Mouse (Mus musculus) right cerebral cortex, adult 2 months (tissue): Measurements from ENCODE around the gene Calm1.
"Not testable (repeated sequence)": the region's sequence is repeated elsewhere in the genome, so short reads cannot be mapped to it uniquely, and the experiment has no call there.

Source experiments
- DNase-seq, 2 experiments: peaks; one replicate each; pipeline ENCODE4 v3.0.0; 2021 to 2022; ENCODE audit warnings: low spot score in 2 of 2

Calm1 gene

DNA sequence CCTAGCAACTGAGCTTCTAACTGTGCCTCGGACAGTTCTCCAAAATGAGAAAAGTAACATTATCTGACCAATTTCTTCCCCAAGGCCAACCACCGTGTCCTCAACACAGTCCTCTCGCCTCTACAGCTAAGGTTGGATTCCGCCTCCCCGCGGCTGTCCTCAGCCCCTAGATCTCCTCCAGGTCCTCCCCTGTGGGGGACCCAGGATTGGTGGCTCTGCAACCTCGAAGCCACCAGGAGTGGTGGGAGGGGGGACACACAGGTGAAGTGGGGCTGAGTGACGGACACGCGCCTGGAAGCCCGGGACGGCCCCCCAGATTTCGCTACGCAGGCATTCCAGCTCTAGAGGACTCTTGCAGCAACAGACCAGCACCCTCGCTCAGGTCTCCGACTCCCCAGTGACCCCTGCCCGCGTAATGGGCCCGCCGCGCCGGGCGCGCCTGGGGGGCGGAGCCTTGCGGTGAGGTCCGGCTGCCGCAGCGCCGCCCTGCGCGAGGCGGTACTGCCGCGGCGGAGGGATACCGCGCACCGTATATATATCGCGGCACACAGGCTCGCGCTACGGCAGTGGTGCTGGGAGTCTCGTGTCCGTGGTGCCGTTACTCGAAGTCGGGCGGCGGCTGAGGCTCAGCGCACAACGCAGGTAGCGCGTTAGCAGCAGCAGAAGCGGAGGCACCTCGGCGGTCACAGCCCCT is at the start of gene Calm1:
Gene Calm1, plus strand, starts transcription at position 469 of the 694 bp plus-strand sequence.
- DNase-seq: peak; percentile 93 to 94

GRCm38 (mm10) chr12:100152466-100152865 is 46.8 kb upstream of the Calm1 start:
- DNase-seq: peak in 1 of 2 experiments; percentile 67

GRCm38 (mm10) chr12:100159261-100159975 is 39.8 kb upstream of the Calm1 start, which contains the start of gene Nrde2:
Gene Nrde2, minus strand, starts transcription at chr12:100159653.
- peak; percentile 91 to 97 for DNase-seq

DNA sequence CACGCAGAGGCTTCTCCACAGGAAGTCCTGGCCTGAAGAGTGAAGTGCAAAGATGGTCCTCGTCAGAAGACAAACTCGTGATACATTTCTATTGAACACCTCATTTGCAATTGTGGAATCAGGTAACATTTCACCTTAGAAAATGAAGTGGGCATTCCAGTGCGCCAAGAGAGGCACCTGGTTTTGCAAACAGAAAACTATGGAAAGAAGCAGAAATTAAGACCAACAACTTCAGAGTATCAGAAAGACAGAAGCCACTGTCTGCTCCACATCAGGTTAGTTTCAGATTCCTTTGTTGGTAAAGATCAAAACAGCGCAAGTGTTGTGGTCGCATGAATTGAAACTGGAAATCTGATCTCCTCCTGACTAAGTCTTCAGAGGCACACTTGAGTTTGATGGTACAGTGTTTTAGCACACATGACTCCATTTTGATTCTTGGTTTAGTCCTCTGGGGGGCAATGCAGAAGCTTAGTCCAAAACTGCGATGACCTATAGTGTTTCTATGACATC is 34.2 kb upstream of the Calm1 start:
- no peak for DNase-seq

DNA sequence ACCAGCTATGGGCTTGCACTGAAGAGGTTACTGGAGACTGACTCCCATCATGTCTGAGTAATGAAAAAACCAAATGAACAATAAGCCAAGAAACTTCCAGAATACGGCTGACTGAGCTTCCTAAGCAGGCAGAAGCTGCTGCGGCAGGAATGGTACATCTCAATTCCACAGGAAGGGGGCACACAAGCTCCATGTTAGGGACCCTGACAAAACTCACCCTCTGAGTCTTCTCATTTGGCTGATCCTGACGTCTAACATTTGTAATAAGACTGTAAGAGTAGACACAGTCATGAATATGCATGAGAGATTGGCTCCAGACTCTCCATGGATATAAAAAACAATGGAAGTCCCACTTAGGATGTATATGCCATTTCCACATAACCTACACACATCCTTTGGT is 33.1 kb upstream of the Calm1 start:
- peak; percentile 69 to 74 for DNase-seq

DNA sequence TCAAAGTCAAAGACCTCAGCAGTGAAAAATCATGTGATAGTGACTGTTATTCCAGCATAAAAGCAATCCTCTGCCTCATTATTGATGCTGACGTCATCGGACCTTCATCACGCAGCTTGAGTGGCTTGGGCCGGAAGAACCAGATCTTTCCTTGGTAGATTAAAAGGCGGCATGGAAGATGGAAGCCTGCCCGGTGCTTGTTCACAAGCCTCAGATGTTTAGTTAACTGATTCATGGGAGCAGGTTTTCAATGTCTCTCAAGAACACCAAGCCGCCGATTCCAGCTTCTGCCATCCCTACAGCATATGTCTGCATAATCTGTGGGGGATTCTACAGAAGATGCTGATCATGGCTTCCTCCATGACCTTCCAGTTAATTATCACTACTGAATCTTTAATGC is 32.3 kb upstream of the Calm1 start:
- peak in 1 of 2 experiments; percentile 36 for DNase-seq

DNA sequence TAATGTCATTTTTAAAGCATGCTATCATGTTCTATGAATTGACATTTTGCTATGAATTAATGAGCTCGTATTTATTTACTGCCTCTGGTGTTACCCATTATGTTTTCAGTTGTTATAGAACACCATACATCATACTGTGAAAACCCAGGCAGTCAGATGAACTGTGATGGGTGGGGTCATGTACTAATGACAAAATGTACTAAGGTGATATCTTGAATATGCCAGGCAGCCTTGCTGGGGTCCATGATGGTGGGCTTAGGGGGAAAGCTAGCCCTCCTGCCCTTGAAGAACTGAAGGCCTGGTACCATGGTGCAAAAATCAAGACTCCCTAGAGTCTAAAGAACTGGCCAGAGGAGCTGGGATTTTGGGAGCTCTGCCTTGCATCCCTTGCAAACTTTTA is 31.7 kb upstream of the Calm1 start:
- no peak for DNase-seq

GRCm38 (mm10) chr12:100167931-100168871 is 31.0 kb upstream of the Calm1 start:
- peak in 1 of 2 experiments; percentile 18 for DNase-seq

- DNase-seq: no peak
Measured at GRCm38 (mm10) chr12:100172481-100172880, 26.8 kb upstream of the Calm1 start.

DNA sequence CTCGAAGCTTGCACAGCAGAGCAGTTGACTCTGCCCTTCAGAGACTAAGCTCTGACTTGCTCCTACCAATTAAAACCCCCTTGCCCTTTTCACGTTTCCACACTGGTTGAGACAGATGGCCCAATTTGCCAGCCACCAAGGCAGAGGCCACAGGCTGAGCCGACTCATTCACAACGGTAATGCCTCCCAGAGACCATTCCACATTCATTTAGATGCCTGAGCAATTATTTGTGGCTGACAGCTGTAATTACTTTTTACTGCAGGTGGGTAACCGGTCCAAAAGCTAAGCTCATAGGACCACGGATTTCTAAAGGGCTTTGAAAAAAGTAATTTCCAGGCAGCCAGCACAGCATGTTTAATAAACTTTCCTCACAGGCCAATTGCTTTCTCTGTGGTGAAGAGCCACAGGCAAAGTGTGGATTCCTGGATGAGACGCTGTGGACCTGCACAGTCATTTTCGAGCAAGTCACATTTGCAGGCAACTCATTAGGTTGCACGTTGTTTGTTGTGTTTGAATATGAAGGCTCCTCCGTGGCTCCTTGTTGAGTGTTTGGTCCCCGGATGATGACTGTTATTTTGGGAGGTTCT is 22.7 kb upstream of the Calm1 start:
- no peak for DNase-seq

- DNase-seq: no peak
Measured at GRCm38 (mm10) chr12:100178898-100179440, 20.3 kb upstream of the Calm1 start.

DNA sequence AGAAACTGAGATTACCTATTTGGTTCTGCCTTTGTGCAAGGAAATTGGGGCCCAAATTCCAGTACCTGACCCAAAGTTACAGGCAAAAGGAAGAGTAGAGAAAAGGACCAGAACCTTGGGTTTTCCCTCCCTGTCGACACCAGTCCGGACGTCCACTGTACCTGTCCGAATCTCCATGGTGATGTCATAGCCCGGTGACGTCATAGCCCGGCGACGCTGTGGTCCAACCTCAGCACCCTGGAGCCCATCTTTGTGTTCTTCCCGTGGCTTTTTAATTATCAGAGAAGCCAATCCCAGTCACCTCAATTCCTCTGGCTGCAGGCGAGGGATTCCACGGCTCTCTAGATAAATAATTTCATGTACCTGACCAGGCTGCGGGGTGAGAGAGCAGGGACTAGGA is 18.4 kb upstream of the Calm1 start:
- no peak for DNase-seq

DNA sequence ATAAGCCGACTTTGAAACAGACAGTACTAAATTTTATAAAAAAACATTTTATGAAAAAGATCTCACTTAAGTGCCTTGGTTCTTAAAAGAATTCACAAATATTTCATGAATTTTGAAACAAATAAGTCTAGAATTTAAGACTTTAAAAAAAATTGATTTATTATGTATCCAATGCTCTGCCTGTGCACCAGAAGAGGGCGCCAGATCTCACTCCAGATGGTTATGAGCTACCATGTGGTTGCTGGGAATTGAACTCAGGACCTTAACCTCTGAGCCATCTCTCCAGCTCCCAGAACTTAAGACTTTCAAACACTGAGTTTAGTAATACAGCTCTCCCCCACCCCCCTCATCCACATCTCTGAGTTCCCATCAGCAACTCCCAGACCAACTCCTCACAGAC is 16.6 kb upstream of the Calm1 start:
- no peak for DNase-seq

- no peak for DNase-seq
Measured at GRCm38 (mm10) chr12:100183970-100184369, 15.3 kb upstream of the Calm1 start.

DNA sequence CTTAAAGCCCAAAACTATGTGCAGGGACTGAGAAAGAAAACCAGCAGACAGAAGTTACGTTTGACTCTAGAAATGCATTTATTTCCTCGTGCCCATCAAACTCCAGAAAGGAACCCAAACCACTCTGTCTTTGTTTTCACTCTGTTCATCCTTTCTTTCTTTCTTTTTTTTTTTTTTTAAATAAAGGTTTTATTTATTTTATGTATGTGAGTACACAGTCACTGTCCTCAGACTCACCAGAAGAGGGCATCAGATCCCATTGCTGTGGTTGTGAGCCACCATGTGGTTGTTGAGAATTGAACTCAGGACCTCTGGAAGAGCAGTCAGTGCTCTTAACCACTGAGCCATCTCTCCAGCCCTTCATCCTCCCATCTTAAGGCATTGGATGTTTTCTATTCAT is 14.3 kb upstream of the Calm1 start:
- not testable (repeated sequence) for DNase-seq

- peak in 1 of 2 experiments; percentile 51 for DNase-seq
Measured at GRCm38 (mm10) chr12:100185897-100186296, 13.3 kb upstream of the Calm1 start.

GRCm38 (mm10) chr12:100186376-100186775 is 12.9 kb upstream of the Calm1 start:
- peak in 1 of 2 experiments; percentile 57 for DNase-seq

- DNase-seq: peak; percentile 99 to 100
Measured at GRCm38 (mm10) chr12:100187013-100187755, 12.1 kb upstream of the Calm1 start.

- DNase-seq: peak in 1 of 2 experiments; percentile 44
Measured at GRCm38 (mm10) chr12:100187756-100188430, 11.3 kb upstream of the Calm1 start.

- DNase-seq: no peak
Measured at GRCm38 (mm10) chr12:100190802-100191201, 8.4 kb upstream of the Calm1 start.
